ENCODE assay signal across 8 mouse cellular contexts in genomic region chr5:33781964-33782344, GRCm38 (mm10). TPM values are rescaled to one million over a fixed set of nuclear protein-coding genes. Genes with fewer than 3 reads are reported as not detected.
DNase-seq lines count a peak whose midpoint lies in the region; ATAC-seq and TF ChIP-seq lines count a peak whose summit lies in the region.

No protein-coding gene starts in this region.

- peak overlapping the region; percentile 72 to 73 for H3K4me3 ChIP-seq in heart, embryonic 14.5 days (ENCODE audit: control insufficient read depth in 1 of 2, insufficient read depth in 1 of 2, low read depth in 1 of 2, low read length in 2 of 2)
- peak overlapping the region; percentile 88 for H3K4me3 ChIP-seq in G1E (ENCODE audit: low read depth, low read length)
- H3K4me3 ChIP-seq in erythroblast, embryonic 14.5 days (replicated peaks) = peak overlapping the region; percentile 96
- H3K4me3 ChIP-seq in limb, embryonic 15.5 days = peak overlapping the region; percentile 88
- peak overlapping the region; percentile 97 for H3K4me3 ChIP-seq in stomach, embryonic 15.5 days (replicated peaks)

- WGBS in heart, embryonic 14.5 days = 4% methylated on average over 11 of the region's 11 CpGs
- WGBS in limb, embryonic 15.5 days = 3% methylated on average over 11 of the region's 11 CpGs
- 3% methylated on average over 11 of the region's 11 CpGs for WGBS in stomach, embryonic 15.5 days

- H3K9me3 ChIP-seq in heart, embryonic 14.5 days (ENCODE audit: control insufficient read depth, low read length) = no peaks in the 10 kb centered on the region
- no peaks in the 10 kb centered on the region for H3K9me3 ChIP-seq in G1E (replicated peaks)
- no peaks in the 10 kb centered on the region for H3K9me3 ChIP-seq in erythroblast, embryonic 14.5 days (ENCODE audit: control insufficient read depth, low read length)
- H3K9me3 ChIP-seq in limb, embryonic 15.5 days = no peaks in the 10 kb centered on the region
- no peaks in the 10 kb centered on the region for H3K9me3 ChIP-seq in stomach, embryonic 15.5 days

- ATAC-seq in heart, embryonic 14.5 days (ENCODE audit: insufficient number of reproducible peaks, insufficient read depth, low FRiP score, low read depth) = no peak
- no peak for ATAC-seq in G1E (ENCODE audit: extremely low read depth, insufficient number of reproducible peaks, low FRiP score, poor library complexity, severe bottlenecking)
- ATAC-seq in limb, embryonic 15.5 days (ENCODE audit: insufficient number of reproducible peaks, low FRiP score, low TSS enrichment, low read depth) = no peak
- ATAC-seq in stomach, embryonic 15.5 days (ENCODE audit: insufficient read depth, low FRiP score, low read depth) = no peak
- ATAC-seq in frontal cortex, adult (ENCODE audit: low TSS enrichment) = no peak

- H3K9ac ChIP-seq in heart, embryonic 14.5 days (ENCODE audit: low read length) = peak overlapping the region; percentile 80
- peak overlapping the region; percentile 86 for H3K9ac ChIP-seq in limb, embryonic 15.5 days
- peak overlapping the region; percentile 73 for H3K9ac ChIP-seq in stomach, embryonic 15.5 days

- no peaks in the 10 kb centered on the region for H3K27me3 ChIP-seq in heart, embryonic 14.5 days (ENCODE audit: control insufficient read depth, insufficient read depth, low read length)
- no peaks in the 10 kb centered on the region; the same call in 1 of the 2 replicates for H3K27me3 ChIP-seq in G1E (ENCODE audit: insufficient read depth, low read length)
- peaks cover 2% of the 10 kb centered on the region for H3K27me3 ChIP-seq in erythroblast, embryonic 14.5 days (ENCODE audit: control insufficient read depth)
- no peaks in the 10 kb centered on the region for H3K27me3 ChIP-seq in limb, embryonic 15.5 days
- no peaks in the 10 kb centered on the region for H3K27me3 ChIP-seq in stomach, embryonic 15.5 days (replicated peaks)

- DNase-seq in heart, adult 9 months (ENCODE audit: low spot score in 2 of 2) = no peak
- DNase-seq in G1E (ENCODE audit: low spot score) = peak; percentile 14
- DNase-seq in testis, postnatal 10 days (ENCODE audit: low spot score) = no peak

- TF ChIP-seq CTCF in G1E (IDR thresholded peaks at IDR 0.05; ENCODE audit: low read depth, low read length) = no peak

- H3K27ac ChIP-seq in heart, embryonic 14.5 days (replicated peaks in 1 of 2; ENCODE audit: control insufficient read depth in 1 of 2, insufficient read depth in 1 of 2, low read depth in 2 of 2, low read length in 2 of 2) = peak overlapping the region in 1 of 2 experiments; percentile 78; a peak in 2 of 4 replicates
- H3K27ac ChIP-seq in limb, embryonic 15.5 days = peak overlapping the region; percentile 81
- peak overlapping the region; percentile 87; the same call in 1 of the 2 replicates for H3K27ac ChIP-seq in stomach, embryonic 15.5 days

- H3K4me2 ChIP-seq in heart, embryonic 14.5 days (ENCODE audit: low read length) = peak overlapping the region; percentile 93
- peak overlapping the region; percentile 88 for H3K4me2 ChIP-seq in limb, embryonic 15.5 days
- peak overlapping the region; percentile 86 for H3K4me2 ChIP-seq in stomach, embryonic 15.5 days

- H3K36me3 ChIP-seq in heart, embryonic 14.5 days (ENCODE audit: control insufficient read depth, insufficient read depth, low read length) = peaks cover 11% of the 10 kb centered on the region; the same call in 1 of the 2 replicates
- H3K36me3 ChIP-seq in G1E (replicated peaks) = peaks cover 30% of the 10 kb centered on the region
- H3K36me3 ChIP-seq in erythroblast, embryonic 14.5 days (ENCODE audit: control insufficient read depth) = peaks cover 16% of the 10 kb centered on the region
- H3K36me3 ChIP-seq in limb, embryonic 15.5 days = peaks cover 10% of the 10 kb centered on the region; the same call in 1 of the 2 replicates
- H3K36me3 ChIP-seq in stomach, embryonic 15.5 days = peaks cover 11% of the 10 kb centered on the region

- H3K4me1 ChIP-seq in heart, embryonic 14.5 days (ENCODE audit: control insufficient read depth in 2 of 2, insufficient read depth in 2 of 2, low read length in 2 of 2) = peaks cover 3 to 10% of the 10 kb centered on the region in 2 experiments; a peak in 3 of 4 replicates
- H3K4me1 ChIP-seq in G1E (ENCODE audit: insufficient read depth, low read depth, low read length) = peaks cover 47% of the 10 kb centered on the region
- H3K4me1 ChIP-seq in erythroblast, embryonic 14.5 days (ENCODE audit: control insufficient read depth) = peaks cover 36% of the 10 kb centered on the region
- peaks cover 19% of the 10 kb centered on the region for H3K4me1 ChIP-seq in limb, embryonic 15.5 days
- H3K4me1 ChIP-seq in stomach, embryonic 15.5 days = peaks cover 11% of the 10 kb centered on the region

RNA-seq across cellular contexts. Expression of gene Letm1, which starts 0.7 kb away (rescaled TPM):
- polyA plus RNA-seq in heart, embryonic 14.5 days (2014; fragmentation: Nextera tagmentation; extraction: Ambion mirVana) = 43.5 and 45.0 TPM in 2 replicates
- total RNA-seq in G1E (2014; fragmentation: Nextera tagmentation) = 20.8 and 21.6 TPM in 2 replicates
- total RNA-seq in G1E (2017) = 11.8 and 14.6 TPM in 2 replicates
- polyA plus RNA-seq in G1E (2012) = 25.4 and 28.6 TPM in 2 replicates
- polyA plus RNA-seq in erythroblast, embryonic 14.5 days (2012) = 2.6 and 2.8 TPM in 2 replicates
- 40.8 and 41.7 TPM in 2 replicates for polyA plus RNA-seq in limb, embryonic 15.5 days (2015; fragmentation: Nextera tagmentation; extraction: Ambion mirVana)
- 44.3 and 44.7 TPM in 2 replicates for polyA plus RNA-seq in stomach, embryonic 15.5 days (2015; fragmentation: Nextera tagmentation; extraction: Ambion mirVana)

RNA-seq across cellular contexts. Expression of gene Nsd2, which starts 38.6 kb away (rescaled TPM):
- 37.5 and 37.7 TPM in 2 replicates for polyA plus RNA-seq in heart, embryonic 14.5 days (2014; fragmentation: Nextera tagmentation; extraction: Ambion mirVana)
- 99.6 and 110 TPM in 2 replicates for total RNA-seq in G1E (2014; fragmentation: Nextera tagmentation)
- 75.6 and 129 TPM in 2 replicates for total RNA-seq in G1E (2017)
- 14.3 and 15.5 TPM in 2 replicates for polyA plus RNA-seq in G1E (2012)
- 1.5 and 2.2 TPM in 2 replicates for polyA plus RNA-seq in erythroblast, embryonic 14.5 days (2012)
- polyA plus RNA-seq in limb, embryonic 15.5 days (2015; fragmentation: Nextera tagmentation; extraction: Ambion mirVana) = 32.1 and 37.1 TPM in 2 replicates
- 37.3 and 37.9 TPM in 2 replicates for polyA plus RNA-seq in stomach, embryonic 15.5 days (2015; fragmentation: Nextera tagmentation; extraction: Ambion mirVana)
